Mouse (Mus musculus) T-cell, adult 2 months (primary cell): ENCODE data around the gene Stoml2.
"Not testable (repeated sequence)": the region's sequence is repeated elsewhere in the genome, so short reads cannot be mapped to it uniquely, and the experiment has no call there.

ENCODE experiments used
- DNase-seq: peaks from one replicate; pipeline ENCODE4 v3.0.0; 2022; ENCODE audit warnings: low spot score

The Stoml2 gene

DNA sequence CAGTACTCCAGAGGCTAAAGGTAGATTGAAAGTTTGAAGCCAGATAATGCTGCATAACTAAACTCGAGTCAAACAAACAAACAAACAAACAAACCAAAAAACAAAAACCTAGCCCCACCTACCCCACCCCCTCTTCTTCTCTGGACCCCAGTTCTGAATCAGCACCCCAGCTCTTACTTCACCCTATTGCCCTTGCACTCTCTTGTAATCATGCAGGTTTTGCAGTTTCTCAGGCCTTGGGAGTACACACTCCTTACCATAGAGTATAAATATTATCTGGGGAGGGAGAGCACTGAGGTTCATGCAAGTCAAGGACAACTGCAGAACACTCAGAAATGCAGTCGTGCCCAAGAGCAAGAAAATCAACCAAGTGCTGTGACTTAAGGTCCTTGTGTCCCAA is 30.2 kb downstream of the Stoml2 start:
- no peak for DNase-seq

DNA sequence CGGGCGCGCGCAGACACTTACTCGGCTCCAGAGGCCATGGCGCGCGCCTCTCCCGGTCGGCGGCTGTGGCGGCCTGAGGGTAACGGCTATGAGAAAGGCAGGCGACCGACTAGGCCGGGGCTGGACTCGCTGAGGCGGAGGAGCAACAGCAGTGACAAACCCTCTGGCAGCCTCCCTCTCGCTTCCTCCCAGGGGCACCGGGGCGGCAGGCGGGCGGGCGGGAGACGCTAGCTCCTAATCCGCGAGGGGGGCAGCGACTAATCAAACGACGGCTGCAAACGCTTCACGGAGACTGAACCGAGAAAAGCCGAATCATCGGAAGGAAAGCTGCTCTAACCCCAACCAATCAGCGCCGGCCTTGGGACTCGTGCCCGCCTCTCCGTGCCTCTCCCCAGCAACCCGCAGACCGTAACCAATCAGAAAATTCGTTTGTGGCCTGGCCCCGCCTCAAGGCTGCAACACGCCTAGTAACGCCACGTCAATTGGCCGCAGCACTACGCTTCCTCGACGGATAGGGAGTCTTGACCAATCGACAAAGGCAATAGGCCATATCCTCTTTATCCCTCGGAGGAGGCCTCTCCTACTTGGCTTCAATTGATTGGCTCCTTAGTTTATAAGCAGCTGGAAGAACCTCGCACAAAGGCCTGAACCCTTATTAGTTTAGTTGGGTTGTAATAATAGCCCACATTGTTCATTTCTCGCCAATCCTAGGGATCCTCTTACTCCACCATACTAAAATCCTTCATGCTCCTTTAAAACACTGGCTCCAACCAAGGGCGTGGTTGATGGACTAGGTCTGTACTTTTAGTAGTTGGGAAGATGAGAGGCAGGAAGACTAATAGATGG is 31.1 kb downstream of the Stoml2 start, which contains the start of gene Vcp:
TSS of gene Vcp (minus strand) at position 367 of the 846 bp plus-strand sequence.
- DNase-seq: peak; percentile 98

DNA sequence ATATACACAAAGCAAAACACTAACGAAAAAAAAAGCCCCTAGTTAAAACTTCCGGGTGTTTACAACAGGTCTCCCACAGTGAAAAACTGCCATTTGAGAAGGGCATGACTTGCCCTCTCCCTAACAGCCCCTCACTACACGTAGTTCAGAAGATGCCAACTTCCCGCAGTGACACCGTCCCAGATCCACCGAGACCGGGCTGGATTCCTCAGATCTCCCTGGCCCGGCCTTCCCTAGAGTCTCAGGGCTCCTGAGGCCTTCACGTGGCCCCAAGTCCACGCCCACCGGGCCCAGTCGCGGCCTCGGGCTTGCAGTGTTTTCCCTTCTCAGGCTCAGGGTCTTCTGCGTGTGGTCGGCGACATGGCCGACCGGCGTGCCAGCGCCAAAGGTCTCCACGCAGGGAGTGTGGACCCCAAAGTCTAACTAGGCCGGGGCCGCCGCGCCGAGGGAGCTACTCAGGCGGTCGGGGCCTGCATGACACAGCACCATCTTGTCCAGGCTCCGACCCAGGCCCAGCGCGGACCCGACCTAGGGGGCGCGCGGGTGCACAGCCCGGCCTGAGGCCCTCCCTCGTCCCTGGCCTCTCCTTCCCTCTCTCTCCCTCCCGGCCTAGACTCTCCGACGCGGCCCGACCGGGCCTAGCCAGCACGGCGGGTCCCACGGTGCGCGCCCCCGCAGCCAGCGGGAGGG is 31.9 kb downstream of the Stoml2 start:
- DNase-seq: peak; percentile 64

DNA sequence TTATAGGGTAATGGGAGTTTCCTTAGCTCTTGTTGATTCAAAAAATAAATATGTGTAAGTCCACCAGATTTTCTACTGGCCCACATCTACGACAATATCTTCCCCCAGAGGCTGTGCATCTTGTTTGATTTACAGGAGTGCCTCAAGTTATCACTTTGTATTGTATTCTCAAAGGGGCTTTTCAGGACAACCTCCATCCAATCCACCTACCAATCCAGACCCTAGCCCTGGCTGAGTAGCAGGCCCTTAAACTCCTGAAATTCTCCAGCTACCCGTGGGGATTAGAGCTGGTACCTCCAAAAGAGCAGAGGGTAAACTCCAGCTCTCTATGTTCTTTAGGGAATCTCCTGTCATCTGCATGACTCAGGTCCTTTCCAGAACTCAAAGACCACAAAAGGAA is 33.5 kb downstream of the Stoml2 start:
- no peak for DNase-seq

- DNase-seq: no peak
These were observed 43.2 kb downstream of the Stoml2 start for GRCm38 (mm10) chr4:42988296-42988695.

GRCm38 (mm10) chr4:42980467-42980866 is 51.0 kb downstream of the Stoml2 start:
- not testable (repeated sequence) for DNase-seq

DNA sequence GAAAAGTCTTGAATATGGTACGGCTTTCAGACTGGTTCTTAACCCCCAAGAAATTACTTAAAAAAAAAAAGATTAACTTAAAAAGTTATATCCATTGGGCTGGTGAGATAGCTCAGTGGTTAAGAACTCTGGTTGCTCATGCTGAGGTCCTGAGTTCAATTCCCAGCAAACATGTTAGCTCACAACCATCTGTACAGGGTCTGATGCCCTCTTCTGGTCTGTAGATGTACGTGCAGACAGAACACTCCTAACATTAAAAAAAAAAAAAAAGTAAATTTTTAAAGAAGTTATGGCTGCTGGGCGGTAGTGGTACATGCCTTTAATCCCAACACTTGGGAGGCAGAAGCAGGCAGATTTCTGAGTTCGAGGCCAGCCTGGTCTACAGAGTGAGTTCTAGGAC is 53.4 kb downstream of the Stoml2 start:
- no peak for DNase-seq
